Mouse (Mus musculus): ENCODE measurements around the gene Riok1. TPM values are rescaled to one million over a fixed set of nuclear protein-coding genes. Genes with fewer than 3 reads are reported as not detected.

Gene Riok1
- total RNA-seq, 2 experiments from 2014 or later = 7.3 to 10.2 TPM

DNA sequence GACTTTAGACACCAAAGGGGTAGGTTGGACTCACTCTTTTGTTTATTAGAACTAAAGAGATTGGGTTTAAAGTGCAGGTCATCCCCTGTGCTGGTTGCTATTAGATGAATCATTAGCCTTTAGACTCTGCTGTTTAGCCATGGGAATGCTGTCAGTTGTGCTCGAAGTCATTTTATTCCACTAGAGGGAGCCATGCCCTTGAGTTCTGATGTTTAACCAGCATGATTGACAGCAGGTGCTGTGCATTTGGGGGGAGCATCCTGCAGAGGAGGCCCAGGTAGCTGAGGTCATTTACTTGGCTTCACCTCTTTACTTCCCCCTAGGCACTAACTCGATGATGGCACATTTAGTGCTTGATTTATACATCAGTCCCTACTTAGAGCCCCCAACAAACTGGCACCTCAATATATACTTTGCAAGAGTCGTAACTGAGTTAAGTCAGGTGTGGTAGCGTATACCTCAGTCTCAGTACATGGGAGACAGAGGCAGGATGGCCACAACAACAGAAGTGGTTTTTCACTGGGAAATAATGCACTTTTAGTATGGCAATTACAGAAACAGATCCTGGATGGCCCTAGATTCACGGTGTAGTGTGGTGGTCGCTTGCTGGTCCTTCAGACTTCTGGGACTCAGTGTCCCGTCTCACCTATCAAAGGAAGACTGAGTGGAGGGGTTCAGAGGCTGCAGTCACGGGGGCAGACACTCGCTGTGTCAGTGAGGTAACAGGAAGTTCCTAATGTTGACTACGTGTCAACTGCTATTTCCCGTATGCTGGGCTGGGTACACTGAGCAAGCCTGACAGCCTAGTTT lies 28.3 kb downstream of the Riok1 start:
- peak; percentile 52 to 75 for DNase-seq

DNA sequence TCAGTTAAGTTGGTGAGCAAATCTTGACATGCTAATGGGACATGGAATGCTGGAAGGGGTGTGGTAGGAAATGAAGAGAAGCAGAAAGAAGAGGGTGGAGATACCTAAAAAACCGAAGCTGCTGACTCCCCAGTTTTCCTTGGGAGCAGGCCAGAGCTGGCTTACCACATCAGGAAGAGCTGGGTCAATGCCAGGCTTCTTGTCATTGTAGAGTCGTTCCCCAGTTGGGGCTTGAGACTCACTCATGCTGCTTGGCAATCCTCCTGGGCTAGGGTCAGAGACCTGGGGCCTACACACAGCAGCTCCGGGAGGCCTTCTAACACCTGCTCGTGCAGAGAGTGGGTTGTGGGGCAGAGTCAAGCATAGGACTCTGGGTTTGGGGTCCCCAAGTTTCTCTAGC lies 34.1 kb downstream of the Riok1 start:
- peak; percentile 55 to 60 for DNase-seq

DNA sequence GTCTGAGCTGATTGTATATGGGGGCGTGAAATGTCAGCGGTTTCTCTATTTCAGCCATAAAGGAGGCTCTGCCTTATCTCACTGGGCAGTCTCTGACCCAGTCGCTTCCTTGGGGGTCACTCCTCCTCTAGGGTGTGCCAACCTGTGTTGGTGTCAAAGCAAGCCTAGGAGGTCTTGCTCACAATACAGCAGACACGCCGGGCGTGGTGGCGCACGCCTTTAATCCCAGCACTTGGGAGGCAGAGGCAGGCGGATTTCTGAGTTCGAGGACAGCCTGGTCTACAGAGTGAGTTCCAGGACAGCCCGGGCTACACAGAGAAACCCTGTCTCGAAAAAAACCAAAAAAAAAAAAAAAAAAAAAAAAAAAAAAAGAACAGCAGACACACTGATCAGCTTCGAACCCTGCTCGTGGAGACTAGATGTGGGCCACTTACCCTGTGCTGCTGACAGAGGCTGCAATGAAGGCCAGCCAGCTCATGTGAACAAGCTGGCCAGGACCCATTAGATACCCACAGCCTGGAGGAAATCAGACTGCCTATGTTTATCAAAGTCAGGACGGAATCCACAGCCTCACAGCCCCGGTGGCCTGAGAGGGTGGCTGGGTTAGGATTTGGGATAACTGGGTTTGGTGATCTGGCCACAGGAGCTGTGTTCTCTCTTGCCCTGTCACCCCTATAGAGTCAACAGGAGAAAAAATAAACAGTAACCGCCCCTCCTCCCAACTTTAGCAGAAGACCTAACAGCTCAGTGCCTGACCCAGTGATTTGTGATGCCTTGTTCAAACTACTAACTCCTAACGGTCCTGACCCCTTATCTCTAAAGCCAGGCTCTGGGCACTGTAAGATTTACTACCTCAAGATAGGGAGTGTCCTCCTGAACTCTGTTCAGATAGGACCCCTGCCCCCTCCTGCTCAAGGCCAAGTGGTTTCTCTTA lies 36.8 kb downstream of the Riok1 start:
- DNase-seq = peak; percentile 27 to 34

DNA sequence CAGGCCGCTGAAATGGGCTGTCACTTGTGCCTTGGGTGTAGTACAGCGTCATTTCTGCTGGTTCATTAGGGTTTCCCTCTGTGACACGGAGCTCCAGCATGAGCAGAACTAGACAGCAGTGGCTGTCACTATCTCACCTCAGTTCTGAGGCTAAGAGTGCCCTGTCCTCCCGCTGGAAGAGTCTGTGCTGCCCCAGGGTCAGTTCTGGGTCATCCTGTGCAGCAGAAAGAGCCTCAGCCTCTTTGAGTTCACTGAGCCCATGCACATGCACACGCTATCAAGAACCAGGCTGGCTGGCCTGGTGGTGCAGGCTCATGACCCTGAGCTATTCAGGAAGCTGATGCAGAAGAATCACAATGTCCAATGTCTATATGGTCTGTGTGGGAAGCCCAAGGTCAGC lies 37.6 kb downstream of the Riok1 start:
- DNase-seq = no peak

DNA sequence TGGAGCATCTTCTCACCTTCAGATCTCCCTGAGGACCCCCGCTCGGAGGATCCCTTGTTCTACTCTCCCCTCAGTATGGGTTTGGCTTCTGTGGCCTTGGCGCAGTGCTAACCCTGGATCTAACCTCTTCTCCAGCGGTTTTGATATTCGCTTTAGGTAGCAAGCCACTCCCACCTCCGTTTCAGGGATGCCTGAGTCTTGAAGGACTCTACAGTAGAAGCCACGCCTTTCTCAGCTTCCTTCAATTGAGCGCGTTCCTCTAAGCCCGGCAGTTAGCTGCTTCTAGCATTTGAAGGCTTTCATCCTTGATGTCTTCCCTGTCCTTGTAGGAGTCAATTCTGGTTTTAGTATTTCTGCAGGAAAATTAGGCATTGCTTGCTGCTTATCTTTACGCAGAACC lies 40.3 kb downstream of the Riok1 start:
- no peak for DNase-seq

DNA sequence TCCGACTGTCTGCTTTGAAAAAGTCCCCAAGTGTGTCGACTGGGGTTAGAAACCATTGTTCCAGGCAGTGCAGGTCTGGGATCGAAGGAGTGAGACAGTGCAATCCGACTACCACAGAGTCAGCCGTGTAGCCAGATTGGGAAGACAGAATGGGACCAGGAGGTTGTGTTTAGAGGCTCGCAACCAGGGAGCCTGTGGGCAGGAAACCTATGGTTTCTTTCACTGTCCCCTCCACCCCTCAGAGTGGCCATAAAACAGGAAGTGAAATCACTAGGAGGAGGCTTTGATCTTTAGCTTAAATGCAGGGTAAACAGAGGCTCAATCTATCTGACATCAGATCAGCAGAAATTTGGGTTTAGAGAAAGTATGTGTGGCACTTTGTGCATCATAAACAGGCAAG lies 42.0 kb downstream of the Riok1 start:
- no peak for DNase-seq

DNA sequence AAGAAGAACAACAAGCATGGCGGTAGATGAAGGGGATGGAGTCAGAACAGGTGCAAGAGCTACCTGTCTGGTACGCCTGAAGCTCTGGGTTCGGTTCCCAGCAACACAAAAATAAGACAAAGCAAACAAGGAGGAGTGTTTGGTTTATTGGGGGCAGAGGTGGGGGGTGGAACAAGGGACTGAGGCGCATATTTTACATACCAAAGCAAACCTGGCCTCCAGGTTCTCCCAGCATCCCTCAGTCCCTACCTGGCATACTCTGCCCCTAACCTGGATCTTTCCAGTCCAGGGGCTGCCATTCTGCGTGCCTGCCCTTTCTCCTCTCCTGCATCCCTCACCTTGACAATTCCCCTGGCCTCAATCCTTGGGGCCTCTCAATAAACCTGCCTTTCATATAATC lies 42.6 kb downstream of the Riok1 start:
- DNase-seq = no peak

DNA sequence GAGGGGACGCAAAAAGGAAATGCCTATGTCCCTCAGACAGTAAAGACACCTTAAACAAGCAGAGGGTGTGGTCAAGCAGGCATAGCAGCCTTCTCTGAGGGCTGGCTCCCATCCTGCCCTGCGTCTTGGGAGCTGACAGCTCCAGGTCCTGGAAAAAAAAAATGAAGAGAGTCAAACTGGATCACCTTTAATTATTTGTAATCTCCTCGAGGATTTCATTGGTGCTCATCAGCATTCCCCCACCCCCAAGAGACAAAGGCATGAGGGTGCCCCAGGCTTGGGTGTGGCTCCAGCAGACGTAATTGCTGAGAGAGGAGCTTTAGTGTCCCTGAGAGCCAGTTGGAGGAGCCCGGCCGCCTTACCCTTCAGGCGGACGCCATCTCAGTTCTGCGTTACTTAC lies 43.2 kb downstream of the Riok1 start:
- no peak for DNase-seq

DNA sequence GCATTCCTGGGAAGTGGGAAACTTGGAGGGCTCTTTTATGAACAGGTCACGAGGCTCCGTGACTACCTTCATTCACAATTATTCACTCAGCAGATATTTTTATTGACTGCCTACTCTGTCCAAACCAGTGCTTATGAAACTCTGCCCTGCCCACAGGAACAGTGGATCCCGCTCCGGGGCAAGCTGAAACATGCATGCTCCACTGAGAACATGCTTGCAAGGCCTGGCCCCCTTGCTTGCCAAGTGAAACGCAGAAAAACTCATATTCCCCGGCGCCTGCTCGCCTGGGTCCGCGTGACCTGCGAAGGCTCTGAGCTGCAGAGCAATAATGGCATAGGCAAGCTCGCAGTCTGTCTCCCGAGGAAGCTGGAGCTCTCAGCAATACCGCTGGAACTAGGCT lies 43.9 kb downstream of the Riok1 start:
- no peak for DNase-seq

DNA sequence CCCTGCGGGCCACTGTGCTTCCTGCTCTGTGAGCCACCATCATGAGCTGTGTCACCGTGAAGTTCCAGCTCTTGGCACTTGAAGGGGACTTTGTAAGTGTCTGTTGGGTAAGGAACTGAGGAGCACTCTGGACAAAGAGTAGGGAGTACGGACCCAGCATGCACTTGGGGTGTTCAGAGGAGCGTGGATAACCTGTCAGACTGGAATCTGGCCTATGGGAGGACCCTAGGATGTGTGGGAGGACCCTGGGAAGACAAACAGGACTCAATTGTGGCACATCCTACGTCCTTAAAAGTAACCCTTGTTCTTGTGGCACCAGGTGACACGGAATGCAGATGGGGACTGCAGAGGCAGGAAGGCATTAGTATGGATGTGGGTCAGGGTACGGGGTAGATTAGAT lies 44.4 kb downstream of the Riok1 start:
- no peak for DNase-seq

DNA sequence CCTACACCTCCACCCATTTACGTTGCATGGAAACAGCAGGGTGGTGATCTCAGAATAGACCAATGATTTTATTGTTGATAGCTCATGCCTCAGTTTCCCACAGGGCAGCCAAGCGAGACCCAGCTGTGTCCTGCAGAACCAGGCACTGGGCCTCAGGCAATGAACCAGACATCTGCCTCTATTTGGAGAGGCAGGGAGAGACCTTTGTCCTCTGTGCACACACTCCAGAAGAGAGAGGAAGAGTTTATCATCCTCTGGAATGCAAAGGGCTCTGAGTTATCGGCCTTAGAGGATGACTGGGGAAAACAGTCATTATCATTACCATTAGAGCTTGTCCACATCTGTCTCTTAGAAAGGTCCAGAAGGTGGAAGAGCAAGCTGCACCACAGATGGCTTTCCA lies 49.9 kb downstream of the Riok1 start:
- DNase-seq = no peak

DNA sequence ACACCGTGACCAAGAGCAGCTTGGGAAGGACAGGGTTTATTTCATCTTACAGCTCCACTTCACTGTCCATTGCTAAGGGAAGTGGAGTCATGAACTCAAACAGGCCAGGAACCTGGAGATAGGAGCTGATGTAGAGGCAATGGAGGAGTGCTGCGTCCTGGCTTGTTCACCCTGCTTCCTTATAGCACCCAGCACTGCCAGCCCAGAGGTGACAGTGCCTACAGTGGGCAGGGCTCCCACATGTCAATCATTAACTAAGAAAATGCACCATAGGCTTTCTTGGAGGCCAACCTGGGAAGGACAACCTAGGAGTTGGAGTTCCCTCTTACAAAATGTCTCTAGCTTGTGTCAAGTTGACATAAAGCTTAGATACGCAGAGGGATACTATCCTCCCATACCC lies 51.2 kb downstream of the Riok1 start:
- DNase-seq = no peak

DNA sequence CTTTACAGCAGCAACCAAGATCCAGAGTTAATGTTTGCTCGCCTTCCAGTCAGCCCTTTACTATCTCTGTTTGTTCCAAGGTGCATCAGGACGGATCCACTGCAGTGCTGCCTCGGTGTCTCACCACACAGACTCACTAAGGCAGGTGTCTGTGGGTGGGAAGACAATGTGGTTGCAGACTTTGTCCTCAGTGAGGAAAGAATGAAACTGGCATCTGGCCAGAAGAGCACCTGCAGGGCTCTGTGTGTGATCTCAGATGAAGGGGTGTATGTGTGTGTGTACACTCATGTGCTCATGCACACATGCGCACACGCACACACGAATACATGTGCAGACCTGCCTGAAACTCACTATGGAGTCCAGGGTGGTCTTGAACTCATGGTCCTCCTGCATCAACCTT lies 52.7 kb downstream of the Riok1 start:
- no peak for DNase-seq

DNA sequence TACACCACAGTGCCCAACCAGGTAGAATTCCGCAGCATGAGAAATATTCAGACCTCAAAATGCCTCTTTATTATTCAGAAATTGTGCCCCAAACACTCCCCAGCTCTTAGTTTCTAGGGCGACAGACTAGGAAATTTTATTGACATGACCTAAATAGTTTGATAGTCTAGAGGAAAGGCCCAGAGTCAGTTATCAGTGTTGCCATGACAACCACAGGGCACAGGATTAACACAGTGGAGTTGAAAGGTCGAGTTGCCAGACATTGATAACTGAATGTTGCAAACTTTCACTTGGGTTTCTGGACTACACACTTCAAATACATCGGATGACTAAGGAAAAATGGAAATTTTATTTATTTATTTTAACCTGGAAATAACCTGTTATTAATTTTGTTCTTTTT lies 53.1 kb downstream of the Riok1 start:
- no peak for DNase-seq

DNA sequence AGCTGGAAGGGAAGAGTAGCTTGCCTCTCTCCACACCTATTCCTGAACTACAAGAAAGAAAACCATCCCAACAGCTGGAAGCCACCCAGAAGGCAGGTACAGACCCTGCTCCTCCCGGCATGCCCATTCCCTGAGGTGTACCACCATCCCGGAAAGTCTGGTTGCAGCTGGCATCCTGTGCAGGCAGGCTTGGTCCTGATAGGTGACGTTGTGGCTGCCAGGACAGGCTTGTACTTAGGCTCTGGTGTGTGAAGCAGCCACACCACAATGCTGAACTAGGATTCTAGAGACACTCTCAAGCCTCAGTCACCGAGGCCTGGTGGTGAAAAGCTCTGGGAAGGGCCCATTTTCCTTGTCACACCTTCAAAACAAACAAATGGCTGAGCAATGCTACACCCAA lies 59.4 kb downstream of the Riok1 start:
- DNase-seq = no peak

DNA sequence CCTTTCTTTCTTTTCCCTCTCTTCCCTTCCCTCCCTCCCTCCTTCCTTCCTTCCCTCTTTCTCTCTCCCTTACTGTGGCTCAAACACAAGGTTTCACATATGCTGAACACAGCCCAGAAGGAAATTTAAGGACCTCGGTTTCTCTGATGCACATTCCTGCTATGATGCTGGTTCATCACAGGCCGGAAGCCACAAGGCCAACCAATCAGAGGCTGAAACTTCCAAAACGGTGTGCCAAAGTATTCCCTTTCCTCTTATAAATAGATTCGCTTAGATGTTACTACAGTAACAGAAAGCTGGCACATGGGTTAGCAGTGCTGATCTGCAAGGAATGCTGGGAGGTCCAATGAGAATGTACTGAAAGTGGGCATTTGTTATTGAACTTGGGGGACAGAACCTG lies 66.6 kb downstream of the Riok1 start:
- DNase-seq = no peak

DNA sequence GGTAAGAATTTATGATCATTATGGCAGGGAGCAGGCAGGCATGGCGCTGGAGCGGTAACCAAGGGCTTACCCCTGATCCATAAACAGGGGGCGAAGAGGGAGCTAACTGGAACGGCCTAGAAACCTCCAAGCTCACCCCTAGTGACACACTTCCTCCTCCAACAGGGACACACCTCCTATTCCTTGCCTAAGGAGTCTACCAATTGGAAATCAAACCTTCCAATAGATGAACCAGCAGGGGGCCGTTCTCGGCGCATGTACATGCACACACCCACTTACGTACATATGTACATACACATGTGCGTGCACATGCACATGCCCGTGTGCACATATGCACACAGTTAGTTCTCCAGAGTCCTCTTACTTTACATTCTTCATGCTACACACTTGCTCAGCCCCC lies 67.7 kb downstream of the Riok1 start:
- no peak for DNase-seq

DNA sequence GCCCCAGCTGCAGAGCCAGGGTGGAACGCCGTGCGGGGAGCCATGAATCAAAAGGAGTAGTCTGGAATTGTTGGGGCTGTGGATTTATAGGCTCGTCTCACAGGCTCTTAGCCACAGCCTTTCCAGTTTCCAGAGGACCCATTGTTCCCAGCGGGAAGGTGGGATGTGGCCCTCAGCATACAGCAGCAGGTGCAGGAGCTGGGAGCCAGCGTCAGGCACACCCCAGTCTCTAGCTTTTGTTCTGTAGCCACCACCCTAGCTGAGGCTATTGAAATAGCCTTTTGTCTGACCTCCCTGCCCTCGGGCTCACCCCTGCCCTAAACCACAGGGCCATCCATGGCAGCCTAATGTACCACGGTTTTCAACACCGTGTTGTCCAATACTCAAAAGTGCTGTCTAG lies 72.3 kb downstream of the Riok1 start:
- no peak for DNase-seq

Small RNA genes within 50 kb of the gene (microRNA-seq; reads per million reads assigned to microRNA genes)
- 0 reads per million in 2 experiments for gene Gm27387

Other genes starting within 250 kb of the Riok1 start
- 10 to 100 TPM; 41.4 to 43.0 TPM for gene Ssr1, start 42.8 kb upstream of the Riok1 start, total RNA-seq (2021)
- 1 to 10 TPM; 2.3 to 2.4 TPM for gene Cage1, start 74 bp downstream of the Riok1 start, total RNA-seq (2021)
- gene Dsp, start 114.3 kb downstream of the Riok1 start, total RNA-seq (2021) = 100 to 1,000 TPM; 526 to 592 TPM
- gene Snrnp48, start 167.9 kb downstream of the Riok1 start, total RNA-seq (2021) = 10 to 100 TPM; 10.0 to 10.2 TPM

All from heart, adult 18-20 months (tissue).